Mouse (Mus musculus) megakaryocyte progenitor cell, adult 5-6 weeks (primary cell): ENCODE measurements around the gene Ttc41. TPM values are rescaled to one million over a fixed set of nuclear protein-coding genes. Genes with fewer than 3 reads are reported as not detected.
A peak's percentile ranks its signal among the peaks of the same experiment; 100 is the strongest.
"Not testable (repeated sequence)": the region's sequence is repeated elsewhere in the genome, so short reads cannot be mapped to it uniquely, and the experiment has no call there.

Experiments used
- ATAC-seq: replicated peaks from 2 replicates; pipeline ENCODE4 v1.8.0; 2016; ENCODE audit warnings: mild to moderate bottlenecking, moderate TSS enrichment, inconsistent platforms; ENCODE audit not compliant: poor library complexity
- total RNA-seq, 2 experiments: library from RNA; stranded (forward) in 1 of 2; stranded (reverse) in 1 of 2; fragments of 157-497, 149-512 nt in 1 of 2; fragments of 200-1000 nt in 1 of 2; gene quantifications; 2 replicates each; pipeline versions ENCODE4 v1.2.3 to v1.2.4; 2015 to 2017

Gene Ttc41
- total RNA-seq (2015) (1.7 and 2.4 TPM in 2 replicates), total RNA-seq (2017) (1.5 and 1.6 TPM in 2 replicates)

DNA sequence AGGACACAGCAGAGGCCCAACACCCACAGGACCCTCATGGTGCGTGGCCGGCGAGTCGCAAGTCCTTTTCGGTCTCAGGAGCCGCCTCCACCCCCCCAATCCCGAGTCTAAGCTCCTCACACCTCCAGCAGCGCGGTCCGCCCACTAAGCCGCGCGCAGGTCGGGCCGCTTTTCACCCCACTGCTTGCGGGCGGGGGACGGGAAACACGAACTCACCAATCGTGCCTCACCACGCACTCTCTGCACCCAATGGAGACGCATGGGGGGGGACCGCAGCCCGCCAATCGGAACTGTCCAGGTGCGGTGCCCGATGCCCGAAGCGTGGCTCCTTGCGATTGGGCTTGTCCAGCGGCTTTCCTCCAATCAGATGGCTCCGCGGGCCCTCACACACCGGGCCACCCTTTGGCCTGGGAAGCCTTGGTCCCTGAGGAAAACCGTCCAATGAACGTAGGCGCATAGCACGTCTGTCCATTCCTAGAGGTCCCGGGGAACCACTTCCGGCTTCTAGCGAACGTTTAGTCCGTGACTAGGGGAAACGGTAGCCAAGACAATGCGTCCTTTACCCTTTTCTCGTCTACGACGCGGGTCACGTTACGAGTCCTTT, at the start of gene Ttc41, which contains the start of gene Hsp90b1:
TSS of gene Ttc41 (plus strand) at position 494 of the 604 bp plus-strand sequence.
TSS of gene Hsp90b1 (minus strand) at position 192 of the 604 bp plus-strand sequence.
- peak; percentile 75 for ATAC-seq

DNA sequence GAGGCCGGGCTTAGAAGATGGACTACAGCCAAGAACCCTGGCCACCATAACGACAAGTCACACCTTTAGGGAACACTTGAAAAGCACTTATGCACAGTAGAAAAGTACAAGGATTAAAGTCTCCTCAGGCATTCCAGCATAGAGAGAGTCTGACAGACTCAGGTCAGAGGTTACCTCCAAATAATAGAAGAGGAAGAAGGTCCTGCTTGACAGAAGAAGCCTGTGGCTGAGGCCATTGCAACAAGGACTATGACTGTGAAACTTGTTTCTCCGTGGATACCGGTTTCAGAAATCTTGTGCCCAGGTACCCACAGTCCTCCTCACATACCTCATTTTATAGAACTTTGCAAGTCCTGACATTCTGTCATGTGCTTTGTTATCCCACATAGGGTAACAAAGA, 35.1 kb upstream of the Ttc41 start:
- not testable (repeated sequence) for ATAC-seq

DNA sequence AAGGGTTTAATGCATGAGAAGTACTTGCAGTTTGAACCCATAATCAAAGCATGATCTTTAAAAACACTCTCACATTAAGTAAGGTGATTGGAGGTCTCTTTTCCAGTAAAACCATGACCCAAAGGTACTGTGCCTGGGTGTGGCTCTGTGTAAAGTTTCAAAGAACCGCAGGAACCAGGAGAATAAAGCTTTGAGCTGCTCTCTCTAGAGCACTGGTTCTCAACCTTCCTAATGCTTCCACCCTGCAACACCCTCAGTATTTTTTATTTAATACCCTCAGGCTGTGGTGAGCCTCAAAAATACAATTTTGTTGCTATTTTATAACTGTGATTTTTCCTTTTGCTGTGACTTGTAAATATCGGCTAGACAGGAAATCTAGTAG, 20.8 kb upstream of the Ttc41 start:
- ATAC-seq, result not testable (repeated sequence)

DNA sequence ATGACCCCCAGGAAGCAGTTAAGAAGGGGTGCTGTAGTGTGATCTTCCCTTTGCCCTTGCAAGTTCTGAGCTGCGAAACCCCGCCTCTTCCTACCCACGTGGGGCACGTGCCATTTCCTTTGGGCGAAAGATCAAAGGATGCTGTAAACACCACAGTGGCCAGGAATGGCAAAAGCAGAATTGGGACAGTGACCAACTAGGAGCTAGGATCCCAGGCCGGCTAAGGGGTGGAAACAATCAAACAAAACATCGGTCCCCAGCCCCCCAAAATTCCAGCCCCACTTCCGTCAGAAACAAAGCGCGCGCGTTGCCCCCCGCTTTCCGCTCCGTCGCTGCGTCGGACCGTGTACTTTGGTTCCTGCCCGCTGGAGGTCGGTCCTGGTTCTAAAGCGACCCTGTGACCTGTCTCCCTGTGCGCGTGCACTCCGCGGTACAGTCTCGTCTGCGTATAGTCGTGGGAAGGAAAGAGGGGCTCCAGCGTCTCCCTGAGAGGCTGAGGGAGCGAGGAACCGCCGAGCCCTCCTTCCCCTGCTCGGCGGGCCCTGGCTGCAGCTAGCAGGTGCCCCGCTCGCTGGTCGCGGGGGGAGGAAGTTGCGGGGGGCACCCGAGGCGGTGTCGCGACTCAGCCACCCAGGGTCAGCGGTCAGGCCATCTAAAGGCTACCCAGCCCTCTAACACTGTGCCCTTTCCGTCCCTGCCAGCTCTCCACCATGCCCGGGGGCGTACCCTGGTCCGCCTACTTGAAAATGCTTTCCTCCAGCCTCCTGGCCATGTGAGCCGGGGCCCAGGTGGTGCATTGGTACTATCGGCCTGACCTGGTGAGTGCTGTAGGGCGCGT, 20.2 kb upstream of the Ttc41 start:
- ATAC-seq, result peak; percentile 92

DNA sequence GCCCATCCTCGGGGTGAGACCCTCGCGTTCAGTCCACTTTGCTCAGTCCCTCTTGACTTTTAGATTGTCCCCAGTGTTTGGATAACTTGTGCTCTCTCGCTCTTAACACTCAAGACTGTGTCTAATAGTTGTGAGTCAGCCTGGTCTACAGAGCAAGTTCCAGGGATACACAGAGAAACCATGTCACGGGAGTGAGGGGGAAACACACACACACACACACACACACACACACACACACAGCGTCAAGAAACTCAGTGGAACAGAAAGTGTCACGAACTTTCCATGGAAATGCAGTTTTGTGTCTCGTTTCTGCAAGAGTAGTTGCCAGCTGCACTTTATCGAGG, 19.6 kb upstream of the Ttc41 start:
- not testable (repeated sequence) for ATAC-seq

DNA sequence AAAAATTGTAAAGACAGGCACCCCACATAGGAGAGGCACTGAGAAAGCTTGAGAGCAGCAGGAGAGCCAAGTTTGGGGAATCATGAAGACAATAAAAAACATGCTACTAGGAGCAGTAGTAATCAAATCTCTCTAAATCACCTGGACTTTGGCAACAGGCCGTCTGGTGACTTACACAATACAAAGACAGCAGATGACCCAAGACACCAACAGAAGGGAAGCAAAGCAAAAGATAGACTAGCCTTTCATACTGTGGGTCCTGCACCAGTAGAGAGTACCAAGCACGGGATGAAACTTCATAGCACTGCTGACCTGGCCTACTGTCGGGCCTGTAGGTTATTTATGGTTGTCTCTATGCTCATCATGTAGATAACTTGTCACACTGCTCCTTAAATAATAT, 5.4 kb upstream of the Ttc41 start:
- no peak for ATAC-seq

DNA sequence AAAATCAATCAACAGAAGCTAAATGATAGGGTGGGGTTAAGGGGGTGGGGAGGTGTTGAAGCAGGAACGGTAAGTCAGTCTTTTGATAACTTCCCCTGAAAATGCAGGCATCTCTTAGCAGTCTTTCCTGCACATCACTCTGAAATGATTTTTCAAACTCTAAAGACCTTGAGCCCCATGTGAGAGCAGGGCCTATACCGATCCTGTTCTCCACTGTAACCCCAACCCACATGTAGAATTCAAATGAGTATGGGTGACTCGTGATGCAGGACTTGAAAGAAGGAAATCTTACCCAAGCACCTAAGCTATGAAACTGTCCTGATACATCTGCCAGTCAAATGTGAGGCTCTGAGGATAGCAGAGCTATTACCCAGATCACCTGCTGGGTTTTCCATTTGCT, 4.6 kb upstream of the Ttc41 start:
- ATAC-seq, result no peak

DNA sequence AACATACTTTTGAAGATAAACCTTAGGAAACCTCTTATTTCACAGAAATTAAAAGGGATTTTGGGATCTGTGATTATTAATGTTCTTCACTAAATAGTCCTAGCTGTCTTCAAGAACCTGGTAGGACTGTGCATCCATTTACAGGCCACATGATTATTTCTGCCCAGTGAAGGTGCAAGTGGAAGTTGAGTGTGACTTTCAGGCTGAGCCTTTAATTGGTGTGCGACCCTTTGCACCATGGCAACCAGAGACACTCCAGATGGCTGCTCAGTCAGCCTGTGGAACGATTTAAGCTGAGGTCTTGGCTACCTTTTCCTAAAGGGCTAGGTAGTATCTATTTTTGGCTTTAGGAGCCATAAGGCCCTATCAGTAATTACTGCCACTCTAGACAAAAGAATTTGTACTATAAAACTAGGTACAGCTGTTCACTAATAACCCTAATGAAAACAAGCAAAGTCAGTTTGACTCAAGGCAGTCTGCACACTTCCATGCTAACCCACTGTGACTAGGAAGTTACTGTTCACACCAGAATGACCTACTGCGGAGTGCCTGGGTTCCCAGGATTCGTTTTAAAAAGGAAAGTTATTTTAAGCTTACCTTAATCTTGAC, 3.2 kb upstream of the Ttc41 start:
- ATAC-seq, result no peak

DNA sequence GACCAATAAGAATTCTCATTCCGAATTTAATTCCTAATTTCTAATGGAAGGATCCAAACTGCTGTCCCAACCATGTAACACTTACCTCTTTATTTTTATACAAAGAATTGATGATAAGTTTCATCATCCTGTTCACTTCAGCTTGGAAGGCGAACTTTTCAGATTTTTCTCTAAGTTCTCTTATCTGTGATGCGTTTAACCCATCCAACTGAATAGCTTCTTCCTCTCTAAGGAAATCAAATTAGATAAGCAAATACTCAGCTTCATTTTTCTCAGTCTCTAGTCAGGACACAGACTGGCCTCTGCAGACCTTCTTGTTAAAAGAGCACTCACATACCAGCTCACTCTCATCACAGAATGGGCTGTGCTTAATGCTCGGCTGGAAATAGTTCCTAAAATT, 2.2 kb upstream of the Ttc41 start:
- ATAC-seq, result no peak

DNA sequence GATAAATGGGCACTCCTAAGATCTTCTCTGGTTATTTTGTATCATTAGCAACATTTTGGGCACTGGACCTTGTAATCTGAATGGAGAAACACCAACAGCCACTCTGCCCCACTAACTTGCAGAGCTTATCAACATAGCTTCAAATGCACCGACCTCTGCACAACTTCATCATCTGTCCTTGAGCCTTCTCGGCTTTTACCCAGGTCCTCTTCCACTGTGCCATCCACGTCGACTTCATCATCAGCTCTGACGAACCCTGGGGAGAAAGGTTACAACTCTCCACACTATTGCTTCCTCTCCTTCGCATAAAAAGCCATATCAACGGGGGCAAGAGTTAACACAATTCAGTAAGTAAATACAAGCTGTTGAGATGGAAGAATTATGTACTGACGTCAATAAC, 1.5 kb upstream of the Ttc41 start:
- no peak for ATAC-seq

DNA sequence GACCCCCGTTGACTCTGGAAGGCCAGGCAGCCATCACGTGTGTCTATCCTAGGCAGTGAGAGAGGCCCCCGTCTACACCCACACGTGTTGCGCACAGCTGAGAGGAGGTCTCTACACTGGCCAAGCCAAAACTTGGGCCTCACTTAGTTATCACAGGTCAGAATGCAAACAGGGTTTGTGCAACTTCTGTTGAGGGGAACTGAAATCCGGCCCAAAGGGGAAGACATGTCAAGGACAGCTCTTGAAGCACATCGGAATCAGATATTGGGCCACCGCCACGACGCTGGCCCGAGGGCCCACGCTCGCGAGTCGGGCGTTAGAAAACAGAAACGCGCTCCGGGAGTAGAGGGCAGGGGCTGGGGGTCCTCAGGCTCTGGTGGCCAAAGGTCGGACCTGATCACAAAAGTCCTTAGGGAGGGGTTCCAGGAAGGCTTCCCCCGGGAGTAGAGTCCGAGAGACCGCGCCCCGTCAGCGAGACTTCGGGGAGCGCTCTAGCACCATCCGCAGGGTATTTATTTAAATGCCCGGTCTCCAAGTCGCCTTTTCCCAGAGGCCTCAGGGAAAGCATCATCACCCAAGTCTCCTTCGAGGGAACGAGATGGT, 921 bp upstream of the Ttc41 start:
- peak; percentile 4 for ATAC-seq

DNA sequence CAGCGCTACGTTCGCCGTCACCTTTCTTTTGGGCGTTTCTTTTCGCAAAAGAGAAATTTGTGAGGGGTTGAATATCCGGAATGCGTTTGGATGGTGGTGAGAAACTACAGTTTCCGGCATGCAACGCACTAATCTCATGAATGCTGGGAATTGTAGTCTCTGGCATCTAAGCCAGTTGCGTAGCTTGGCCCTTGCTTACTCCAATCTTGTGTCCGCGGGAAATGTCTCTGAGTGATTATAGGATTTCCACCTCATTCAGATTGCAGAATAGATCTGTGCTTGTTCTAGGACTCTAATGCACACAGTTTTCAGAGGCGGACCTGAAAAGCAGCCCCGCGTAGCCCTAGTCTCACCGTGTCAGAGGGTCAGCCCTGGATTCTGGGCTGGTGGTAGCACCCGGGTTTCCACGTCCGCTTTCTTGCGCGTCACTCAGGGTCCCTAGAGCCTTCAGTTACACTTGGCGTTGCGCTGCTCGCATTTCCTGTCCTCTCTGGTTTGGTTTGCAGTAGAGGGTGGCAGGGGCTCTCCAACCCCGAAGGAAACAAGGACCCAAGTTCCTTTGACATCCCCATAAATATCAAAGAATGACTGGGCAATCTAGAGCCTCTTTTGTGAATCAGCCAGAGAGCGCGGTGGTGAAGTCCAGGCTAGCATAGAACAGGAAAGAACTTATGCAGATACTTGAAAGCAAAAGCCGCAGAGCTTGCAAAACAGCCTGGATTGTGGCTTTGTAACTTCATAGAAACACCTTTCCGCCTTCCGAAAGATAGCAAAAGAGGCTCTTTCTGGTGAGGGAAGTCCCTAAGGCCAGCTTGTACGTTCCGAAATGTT, 526 bp downstream of the Ttc41 start:
- peak; percentile 57 for ATAC-seq

DNA sequence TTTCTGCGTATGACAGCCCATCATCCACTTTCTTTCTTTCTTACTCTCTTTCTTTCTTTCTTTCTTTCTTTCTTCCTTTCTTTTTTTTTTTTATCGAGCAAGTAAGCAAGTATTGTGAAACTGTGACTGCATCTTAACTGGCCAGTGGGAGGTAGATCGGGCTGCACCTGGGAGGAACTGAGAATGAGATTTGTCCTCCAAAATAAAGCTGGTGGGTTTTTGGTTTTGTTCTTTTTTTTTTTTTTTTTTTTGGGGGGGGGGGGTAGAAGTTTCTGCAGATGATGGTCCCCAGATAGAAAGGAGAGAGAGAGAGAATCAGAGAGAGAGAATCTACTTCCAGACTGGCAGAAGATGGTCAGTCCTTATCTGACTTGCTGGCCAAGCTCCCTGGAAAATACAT, 1.5 kb downstream of the Ttc41 start:
- no peak for ATAC-seq

DNA sequence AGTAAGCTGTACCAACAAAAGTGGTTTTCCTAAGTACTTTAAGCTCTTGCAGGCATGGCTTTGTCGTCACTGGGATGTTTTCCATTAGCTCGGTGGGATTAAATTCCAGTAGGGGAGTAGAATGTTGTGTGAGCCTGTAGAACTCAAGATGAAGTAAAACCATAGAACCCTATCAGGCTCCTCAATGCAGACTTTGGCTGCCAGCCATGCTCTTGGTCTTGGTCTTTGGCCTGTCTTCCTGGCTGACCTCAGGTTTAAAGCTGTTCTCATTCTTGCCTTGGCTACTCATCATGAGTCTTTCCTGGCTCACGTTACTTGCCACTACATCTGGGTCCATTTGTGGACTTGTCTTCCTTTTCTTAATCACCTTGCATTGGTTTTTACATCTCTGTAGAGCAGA, 6.5 kb downstream of the Ttc41 start:
- no peak for ATAC-seq

DNA sequence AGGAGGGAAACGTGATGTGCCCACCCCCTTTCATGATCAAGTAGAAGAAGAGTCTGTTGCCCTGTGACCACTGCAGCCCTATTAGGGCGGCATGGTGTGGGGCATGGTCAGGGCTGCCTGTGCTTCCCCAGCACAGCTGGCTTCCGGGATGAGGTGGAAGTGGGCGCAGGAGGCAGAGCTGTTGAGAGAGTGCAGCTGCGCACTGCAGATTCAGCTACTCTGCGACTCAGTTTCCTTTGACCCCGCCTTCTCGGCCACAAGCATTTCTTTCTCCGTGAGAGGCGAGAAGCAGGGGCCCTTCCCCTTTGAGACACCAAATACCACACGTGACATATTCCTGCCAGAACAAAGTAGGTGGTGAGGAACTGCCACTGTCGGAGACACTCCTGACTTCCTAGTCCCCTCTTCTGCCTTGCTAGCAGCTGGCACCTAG, 22.0 kb downstream of the Ttc41 start:
- peak; percentile 86 for ATAC-seq

DNA sequence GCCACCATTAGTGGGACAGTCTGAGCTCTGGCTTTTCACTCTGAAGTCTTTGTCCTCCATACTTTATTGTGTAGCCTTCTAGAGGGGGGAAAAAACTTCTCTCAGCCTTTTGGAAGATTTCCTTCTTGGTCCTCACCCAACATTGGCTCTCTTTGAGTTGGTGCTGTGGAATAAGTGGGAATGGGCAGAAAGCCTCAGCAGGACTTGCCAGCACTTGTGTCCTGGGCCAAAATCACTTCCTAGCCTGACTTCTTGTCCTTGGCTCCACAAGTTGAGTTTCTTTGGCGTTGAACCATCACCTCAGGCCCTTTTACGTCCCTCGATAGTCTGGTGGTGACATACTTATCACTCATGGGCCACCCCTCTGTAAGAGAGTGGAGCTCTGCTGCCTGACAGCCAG, 22.6 kb downstream of the Ttc41 start:
- no peak for ATAC-seq

DNA sequence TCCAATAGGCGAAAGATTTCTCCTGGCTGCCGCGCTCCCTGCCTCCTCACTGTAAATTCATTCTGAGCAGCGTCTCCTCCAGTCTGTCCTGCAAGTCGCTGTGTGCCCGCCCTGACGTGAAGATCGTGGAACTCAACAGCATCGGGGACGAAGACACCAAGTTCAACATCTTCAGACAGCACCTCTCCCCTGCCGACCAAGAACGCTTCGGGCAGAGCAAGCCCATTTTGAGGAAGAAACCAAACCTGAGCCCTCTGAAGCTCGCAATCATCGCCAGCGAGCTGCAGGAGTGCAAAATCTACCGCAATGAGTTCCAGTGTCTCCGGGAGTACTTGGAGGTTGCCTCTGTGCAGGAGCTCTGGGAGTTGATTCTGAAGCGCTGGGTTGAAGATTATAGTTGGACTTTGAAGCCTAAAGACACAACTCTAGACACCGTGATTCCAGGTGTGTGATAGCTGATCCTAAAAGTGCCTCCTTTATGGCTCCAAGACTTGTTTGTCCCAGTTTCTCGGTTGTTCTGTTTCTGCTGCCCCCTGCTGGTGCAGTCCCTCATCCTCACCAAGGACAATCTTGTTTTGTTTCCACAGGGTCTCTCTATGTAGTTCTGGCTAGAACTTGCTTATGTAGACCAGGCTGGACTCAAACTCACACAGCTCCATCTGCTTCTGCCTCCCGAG, 25.4 kb downstream of the Ttc41 start:
- ATAC-seq, result peak; percentile 61

DNA sequence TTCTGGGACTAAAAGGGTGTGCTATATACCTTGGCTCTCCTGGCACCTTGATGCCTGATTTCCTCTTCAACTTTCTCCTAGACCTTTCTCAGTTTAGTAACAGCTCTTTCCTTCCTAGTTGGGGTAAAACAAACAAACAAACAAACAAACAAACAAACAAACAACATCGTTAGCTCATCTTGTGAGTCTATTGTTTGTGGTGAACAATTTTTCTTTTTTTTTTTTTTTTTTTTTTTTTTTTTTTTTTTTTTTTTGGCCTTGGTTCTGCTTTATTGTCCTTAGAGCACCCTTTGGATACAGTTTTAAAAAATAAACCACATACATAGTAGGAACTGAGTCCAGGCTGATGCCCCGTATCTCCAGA, 25.9 kb downstream of the Ttc41 start:
- ATAC-seq, result no peak

DNA sequence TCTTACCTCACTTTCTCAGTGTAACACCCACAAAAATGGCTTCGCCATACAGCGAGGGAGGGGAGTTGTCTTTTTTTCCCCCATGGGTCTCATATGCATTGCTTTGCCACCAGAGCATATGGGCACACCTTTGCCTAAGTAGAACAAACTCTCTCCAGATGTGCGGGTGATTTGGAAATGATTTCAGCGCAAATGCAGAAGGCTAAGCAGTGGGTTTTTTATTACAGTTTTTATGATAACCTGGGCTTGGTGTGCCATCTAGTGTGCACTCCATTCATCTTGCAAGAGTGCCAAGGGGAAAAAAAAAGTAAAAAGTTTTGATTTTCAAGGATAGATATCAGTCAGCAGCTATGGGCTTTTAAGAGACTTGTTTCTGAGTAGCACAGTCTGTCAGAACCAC, 29.4 kb downstream of the Ttc41 start:
- ATAC-seq, result no peak

DNA sequence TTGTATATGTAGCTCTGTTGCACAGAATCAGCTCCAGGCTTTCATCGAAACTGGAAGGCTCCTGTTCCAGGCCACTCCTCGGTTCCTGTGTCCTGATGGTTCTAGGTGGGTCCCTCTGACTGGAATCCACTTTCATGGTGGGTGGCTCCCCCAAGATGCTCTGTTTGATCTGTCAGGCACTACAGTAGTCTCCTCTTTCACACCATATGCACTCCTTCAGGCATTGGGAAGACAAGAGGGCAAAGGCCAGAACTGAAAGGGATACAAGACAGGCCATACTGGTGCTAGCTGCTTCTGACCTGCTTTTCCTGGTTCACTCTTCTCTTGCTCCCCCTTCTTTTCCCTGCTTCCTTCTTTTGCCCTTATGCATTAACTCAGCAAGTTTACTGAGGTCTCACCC, 37.3 kb downstream of the Ttc41 start:
- no peak for ATAC-seq
